Mouse (Mus musculus) cortical plate, adult 2 months (tissue): ENCODE data around the gene Abcb11. TPM values are rescaled to one million over a fixed set of nuclear protein-coding genes. Genes with fewer than 3 reads are reported as not detected.

Source experiments
- H3K27ac ChIP-seq: fragments of 200-500 bp; 2 replicates; pipeline ENCODE4 v1.5.1; 2012; ENCODE audit warnings: low read length, control low read depth, inconsistent platforms; ENCODE audit not compliant: insufficient read depth
- H3K4me1 ChIP-seq: fragments of 200-500 bp; 2 replicates; pipeline ENCODE4 v1.6.1; 2011; ENCODE audit warnings: low read length; ENCODE audit not compliant: control insufficient read depth, insufficient read depth
- H3K4me3 ChIP-seq: fragments of 200-500 bp; 2 replicates; pipeline ENCODE4 v1.5.1; 2011; ENCODE audit warnings: mild to moderate bottlenecking, low read length, control low read depth; ENCODE audit not compliant: insufficient read depth
- CTCF ChIP-seq: fragments of 200-500 bp; IDR thresholded peaks from 2 replicates; pipeline ENCODE4 v1.5.1; 2011; ENCODE audit warnings: mild to moderate bottlenecking, control low read depth, low read length; ENCODE audit not compliant: insufficient read depth; ENCODE audit errors: extremely low read depth
- POLR2A ChIP-seq: fragments of 200-500 bp; IDR thresholded peaks from 2 replicates; pipeline ENCODE4 v1.6.1; 2011; ENCODE audit warnings: mild to moderate bottlenecking, low read length, control low read depth; ENCODE audit not compliant: insufficient read depth; ENCODE audit errors: extremely low read depth
- polyA plus RNA-seq: library from polyadenylated mRNA; depleted of rRNA; stranded (reverse); fragments of >200 nt; gene quantifications from 2 replicates; pipeline ENCODE4 v1.2.3, GENCODE M21; 2012

Abcb11 gene
- polyA plus RNA-seq, 1 experiment, result not detected

DNA sequence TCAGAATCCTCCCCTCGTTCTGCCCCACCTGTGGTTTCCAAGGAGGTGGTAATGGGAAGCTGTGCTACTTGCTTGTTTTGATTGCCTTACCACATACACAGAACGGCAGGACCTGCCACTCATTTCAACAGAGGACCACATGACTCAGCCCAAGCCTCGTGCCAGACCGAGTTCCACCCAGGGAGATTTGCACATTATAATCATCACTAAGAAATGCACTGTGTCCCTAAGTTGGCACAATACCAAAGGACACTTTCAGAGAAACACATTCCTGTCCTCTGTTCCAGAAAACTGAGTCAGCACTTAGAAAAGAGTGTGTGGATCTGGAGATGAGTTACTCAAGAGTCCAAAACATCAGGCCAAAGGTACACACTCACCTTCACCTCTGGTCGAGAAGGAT, 53.4 kb downstream of the Abcb11 start:
- Histone ChIP-seq H3K4me3 (no peak overlapping the region), H3K4me1 (no peaks in the 10 kb centered on the region), H3K27ac (no peak overlapping the region)
- TF ChIP-seq POLR2A, result no peak
- TF ChIP-seq CTCF, result no peak

DNA sequence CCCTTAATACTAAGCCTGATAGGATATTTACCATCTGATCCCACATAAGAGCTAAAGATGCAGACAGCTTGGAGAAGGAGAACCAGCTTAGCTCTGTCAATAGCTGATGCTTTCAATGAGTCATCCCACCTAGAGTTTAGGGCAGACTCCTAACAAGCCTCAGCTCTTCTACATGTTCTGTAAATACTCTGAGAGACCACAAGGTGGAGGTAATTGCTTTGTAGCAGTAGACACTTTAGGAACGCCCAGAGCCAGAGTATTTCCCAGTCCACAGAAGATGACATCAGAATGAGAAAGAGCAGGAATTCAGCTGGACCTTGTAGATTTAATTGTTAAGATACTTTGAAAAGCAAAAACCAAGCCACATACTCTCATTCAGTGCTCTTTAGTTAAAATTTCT, 66.5 kb downstream of the Abcb11 start:
- TF ChIP-seq CTCF (peak; percentile 38; the same call in 1 of the 2 replicates), POLR2A (no peak)
- H3K4me3 ChIP-seq, result no peak overlapping the region
- H3K4me1 ChIP-seq, result no peaks in the 10 kb centered on the region
- no peak overlapping the region for H3K27ac ChIP-seq

DNA sequence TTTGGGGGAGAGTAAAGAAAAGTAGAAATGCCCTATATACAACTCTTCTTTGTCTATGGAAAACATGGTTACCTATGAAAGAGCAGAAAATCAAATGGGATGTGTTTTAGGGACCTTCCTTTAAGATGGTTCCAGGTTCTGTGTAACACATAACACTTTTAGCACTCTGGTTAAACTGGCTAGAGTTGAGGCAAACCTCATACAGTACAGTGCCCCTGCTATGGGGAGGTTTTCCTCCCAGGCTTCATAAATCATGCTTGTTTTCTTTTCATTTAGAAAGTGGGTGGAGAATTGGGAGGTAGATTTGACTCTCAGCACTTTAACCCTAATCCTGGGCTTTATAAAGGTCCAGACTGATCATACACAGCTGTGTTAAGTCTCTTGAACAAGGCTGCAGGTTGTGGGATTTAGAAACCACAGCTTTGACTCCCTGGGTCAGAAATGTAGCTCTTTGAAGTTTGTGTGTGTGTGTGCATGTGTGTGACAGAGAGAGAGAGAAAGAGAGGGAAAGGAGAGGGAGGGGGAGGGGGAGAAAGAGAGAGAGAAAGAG, 78.3 kb downstream of the Abcb11 start:
- TF ChIP-seq POLR2A (no peak), CTCF (no peak)
- H3K4me1 ChIP-seq, result no peaks in the 10 kb centered on the region
- H3K4me3 ChIP-seq, result no peak overlapping the region
- H3K27ac ChIP-seq, result no peak overlapping the region

DNA sequence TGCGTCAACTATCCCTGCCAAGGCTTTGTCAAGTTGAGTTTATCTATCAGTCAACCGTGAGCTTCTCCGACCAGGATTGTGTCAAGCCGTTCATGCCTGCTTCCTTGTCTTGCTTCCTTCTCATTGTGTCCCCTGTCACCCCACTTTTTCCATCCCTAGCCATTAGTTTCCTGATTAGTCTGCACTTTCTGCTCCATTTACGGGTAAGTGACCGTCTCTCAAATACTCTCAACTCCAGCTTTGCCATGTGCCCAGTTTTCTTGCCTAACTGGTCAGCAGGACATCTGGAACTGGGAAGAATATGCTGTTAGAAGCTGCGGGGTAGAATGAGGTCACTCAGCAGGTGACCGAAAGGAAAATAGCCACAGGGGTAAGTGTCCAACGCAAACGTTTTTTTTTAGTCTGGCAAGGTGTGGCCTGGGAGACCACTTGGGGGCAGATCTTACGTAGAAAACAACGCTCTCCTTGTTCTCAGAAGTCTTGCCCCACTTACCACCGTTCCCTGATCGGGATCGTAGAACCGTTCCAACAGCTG, 94.1 kb downstream of the Abcb11 start:
- Histone ChIP-seq H3K4me1 (no peaks in the 10 kb centered on the region), H3K4me3 (no peak overlapping the region), H3K27ac (no peak overlapping the region)
- TF ChIP-seq CTCF, result no peak
- TF ChIP-seq POLR2A, result no peak

DNA sequence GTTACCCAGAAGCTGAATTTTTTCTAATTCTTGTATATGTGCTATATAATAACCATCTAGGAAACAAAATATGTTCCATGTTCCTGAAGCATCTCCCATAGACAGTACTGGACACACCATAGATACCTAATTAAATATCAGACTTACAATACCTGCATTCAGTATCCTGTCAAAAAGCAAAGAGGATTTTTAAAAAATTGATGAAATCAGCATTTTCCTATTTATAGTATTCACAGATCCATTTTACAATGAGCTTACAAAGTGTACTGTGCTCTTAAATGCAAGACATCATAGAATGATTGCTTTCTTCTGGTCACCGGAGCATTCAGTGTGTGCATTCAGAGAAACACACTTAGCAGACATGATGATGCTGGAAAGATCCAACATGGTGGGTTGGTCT, 95.3 kb downstream of the Abcb11 start:
- no peak for TF ChIP-seq CTCF
- no peak for TF ChIP-seq POLR2A
- H3K4me3 ChIP-seq, result no peak overlapping the region
- H3K4me1 ChIP-seq, result no peaks in the 10 kb centered on the region
- no peak overlapping the region for H3K27ac ChIP-seq

DNA sequence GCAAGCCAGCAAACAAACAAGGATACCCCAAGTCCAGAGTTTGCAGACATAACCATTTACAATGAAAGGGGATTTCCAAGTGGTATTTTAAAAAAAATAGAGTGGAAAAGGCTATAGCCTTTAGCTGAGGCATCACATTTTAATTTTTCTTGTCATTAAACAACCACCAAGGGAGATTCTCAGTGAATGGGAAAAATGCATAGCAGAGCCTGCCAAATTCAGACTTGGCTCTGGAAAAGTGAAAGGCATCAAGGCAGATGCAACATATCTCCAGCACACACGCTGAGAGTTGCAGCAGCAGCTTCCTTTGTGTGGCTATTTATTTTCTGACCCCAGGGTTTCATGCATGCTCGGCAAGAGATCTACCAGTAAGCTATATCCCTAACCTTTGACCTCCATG, 97.5 kb downstream of the Abcb11 start:
- H3K4me3 ChIP-seq, result no peak overlapping the region
- no peak overlapping the region for H3K27ac ChIP-seq
- no peak for TF ChIP-seq CTCF
- TF ChIP-seq POLR2A, result no peak
- H3K4me1 ChIP-seq, result no peaks in the 10 kb centered on the region

DNA sequence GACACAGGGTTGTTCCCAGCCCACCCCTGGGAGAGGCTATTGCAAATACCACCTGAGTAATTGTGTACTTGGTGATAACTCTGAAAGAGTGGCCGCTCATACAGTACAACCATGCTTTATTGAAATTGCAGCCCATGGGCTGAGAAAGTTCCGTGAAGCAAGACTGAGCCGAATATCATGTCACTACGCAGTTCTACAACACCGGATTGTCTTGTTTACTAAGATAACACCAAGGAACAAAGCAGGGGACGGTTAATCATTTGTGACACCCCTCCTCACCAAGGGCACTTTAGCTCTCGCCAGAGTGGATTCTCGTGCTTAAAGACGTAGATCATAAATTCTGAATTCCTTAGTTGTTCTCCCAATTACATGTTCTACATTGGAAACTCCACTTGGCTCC, 103.1 kb downstream of the Abcb11 start:
- Histone ChIP-seq H3K27ac (no peak overlapping the region), H3K4me3 (no peak overlapping the region), H3K4me1 (no peaks in the 10 kb centered on the region)
- TF ChIP-seq POLR2A (no peak), CTCF (no peak)

DNA sequence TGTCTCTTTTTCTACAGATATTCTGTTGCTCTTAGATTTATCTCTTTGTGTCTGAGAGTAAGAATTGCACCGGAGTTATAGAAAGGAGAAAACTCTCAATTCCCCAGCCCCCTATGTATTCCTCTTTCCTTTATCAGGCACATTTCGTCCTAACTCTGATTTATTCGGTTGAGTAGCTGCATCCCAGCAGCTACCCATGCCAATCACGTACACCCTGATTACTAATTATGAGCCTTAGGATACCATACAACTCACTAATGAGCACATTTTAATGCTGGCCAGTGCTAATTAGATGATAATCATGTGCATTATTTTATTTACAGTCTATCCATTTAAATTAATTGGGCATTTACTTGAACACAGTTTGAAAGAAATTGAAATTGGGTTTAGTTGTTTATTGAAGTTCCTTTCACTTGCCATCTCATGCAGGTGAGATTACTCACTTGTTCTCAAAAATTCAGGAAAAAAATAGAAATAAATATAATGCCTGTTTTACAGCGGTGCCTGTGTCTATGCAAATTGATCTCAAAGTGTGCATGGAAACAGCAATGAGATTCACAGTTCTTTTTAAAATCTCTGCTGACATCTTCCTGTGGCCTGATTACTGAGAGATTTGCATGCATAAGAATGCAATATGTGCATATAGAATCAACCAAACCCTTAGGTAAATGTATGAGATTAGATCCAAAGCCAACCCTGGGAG, 107.3 kb downstream of the Abcb11 start:
- no peaks in the 10 kb centered on the region for H3K4me1 ChIP-seq
- TF ChIP-seq POLR2A (no peak), CTCF (no peak)
- no peak overlapping the region for H3K4me3 ChIP-seq
- H3K27ac ChIP-seq, result no peak overlapping the region

DNA sequence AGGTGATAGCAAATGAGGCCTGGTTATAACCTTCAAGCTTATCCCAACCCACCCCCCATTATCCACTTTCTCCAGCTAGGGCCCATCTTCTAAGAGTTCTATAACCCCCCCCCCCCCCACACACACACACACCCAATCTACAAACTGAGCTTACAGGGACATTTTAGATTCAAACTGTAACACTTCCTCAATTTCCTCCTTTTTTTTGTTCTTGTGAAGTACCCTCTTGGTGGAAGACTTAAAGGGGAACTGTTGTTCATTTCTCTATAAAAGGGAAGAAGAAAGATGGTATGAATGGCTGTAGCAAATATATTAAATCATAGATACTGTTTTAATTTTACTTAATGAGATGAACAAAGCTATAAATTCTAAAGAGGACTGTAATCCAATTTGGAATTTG, 110.3 kb downstream of the Abcb11 start:
- Histone ChIP-seq H3K4me1 (no peaks in the 10 kb centered on the region), H3K27ac (no peak overlapping the region), H3K4me3 (no peak overlapping the region)
- TF ChIP-seq POLR2A, result no peak
- TF ChIP-seq CTCF, result no peak

DNA sequence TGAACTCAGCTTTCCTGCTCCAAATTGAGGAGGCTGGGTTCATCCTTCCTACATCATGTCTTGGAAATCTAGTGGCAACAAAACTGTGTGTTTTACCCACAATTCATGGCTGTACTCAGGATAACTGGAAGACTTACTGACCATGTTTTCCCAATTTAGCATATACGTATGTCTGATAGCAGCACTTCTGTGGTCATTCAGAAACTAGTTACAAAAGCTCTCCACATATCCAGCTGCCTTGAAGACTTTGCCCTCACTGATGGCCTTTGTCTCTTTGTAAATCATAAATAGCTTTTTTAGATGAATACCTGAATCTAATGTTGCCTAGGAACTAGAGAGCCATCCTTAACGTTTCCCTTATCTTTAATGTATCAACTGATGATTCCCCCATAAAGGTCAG, 112.3 kb downstream of the Abcb11 start:
- TF ChIP-seq CTCF, result no peak
- no peak for TF ChIP-seq POLR2A
- Histone ChIP-seq H3K4me3 (no peak overlapping the region), H3K4me1 (no peaks in the 10 kb centered on the region), H3K27ac (no peak overlapping the region)

DNA sequence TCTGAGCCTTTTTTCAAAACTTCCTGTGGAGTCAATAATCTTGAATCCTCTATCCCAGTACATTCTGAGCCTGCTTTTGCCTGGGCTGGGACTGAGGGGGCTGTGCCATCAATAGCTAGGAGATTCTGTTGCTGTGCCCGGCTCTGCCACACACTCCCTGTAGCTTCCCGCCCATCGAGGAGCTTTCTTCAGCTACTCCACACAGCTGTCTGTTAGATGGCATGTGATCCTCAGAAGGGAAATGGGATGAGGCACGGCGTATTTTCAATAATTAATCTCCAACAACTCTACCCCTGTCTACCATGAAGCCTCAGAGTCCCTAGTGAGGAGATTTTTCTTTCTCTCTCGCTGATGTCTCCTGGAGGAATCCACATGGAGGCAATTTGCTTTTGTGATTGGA, 113.8 kb downstream of the Abcb11 start:
- Histone ChIP-seq H3K4me3 (no peak overlapping the region), H3K4me1 (no peaks in the 10 kb centered on the region), H3K27ac (no peak overlapping the region)
- TF ChIP-seq POLR2A (no peak), CTCF (no peak)

DNA sequence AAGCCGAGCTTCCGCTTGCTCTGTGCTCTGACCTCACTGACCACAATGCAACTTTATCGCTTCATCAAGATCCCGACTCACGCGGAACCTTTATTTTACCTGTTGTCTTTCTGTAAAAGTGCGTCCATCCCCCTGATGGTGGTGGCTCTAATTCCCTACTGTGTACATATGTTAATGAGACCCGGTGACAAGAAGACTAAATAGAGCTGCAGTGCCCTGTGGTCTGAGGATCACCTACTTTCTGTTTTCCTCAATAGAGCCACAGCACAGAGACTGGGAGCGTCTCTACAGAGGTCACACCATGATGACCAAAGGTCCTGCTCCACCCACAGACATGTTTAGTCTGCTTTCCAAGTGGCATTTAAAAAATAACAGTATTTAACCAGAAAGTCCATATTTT, 115.5 kb downstream of the Abcb11 start:
- TF ChIP-seq POLR2A (no peak), CTCF (no peak)
- H3K27ac ChIP-seq, result no peak overlapping the region
- H3K4me1 ChIP-seq, result no peaks in the 10 kb centered on the region
- H3K4me3 ChIP-seq, result no peak overlapping the region
